ENCODE assay signal across 8 mouse cellular contexts in genomic region chr1:162184003-162184748, GRCm38 (mm10).
A peak's percentile ranks its signal among the peaks of the same experiment; 100 is the strongest.
DNase-seq lines count a peak whose midpoint lies in the region; ATAC-seq and TF ChIP-seq lines count a peak whose summit lies in the region.
"Had no signal": no experiment of that assay in that cellular context is flagged by ENCODE, and none has a peak within 500 bp of the region (broad histone marks: within the 10 kb centered on the region; RNA-seq: fewer than 3 reads in every experiment).

No protein-coding gene starts in this region.

- H3K9ac ChIP-seq in hindbrain, embryonic 11.5 days (ENCODE audit: low read depth, low read length), result no peak overlapping the region
- no peak overlapping the region for H3K9ac ChIP-seq in limb, embryonic 15.5 days
- H3K9ac ChIP-seq: liver, embryonic 15.5 days had no signal

- no peaks in the 10 kb centered on the region for H3K4me1 ChIP-seq in hindbrain, embryonic 11.5 days (replicated peaks; ENCODE audit: control insufficient read depth, insufficient read depth, low read length)
- peaks cover 67% of the 10 kb centered on the region for H3K4me1 ChIP-seq in limb, embryonic 15.5 days
- H3K4me1 ChIP-seq: liver, embryonic 15.5 days had no signal

- H3K36me3 ChIP-seq in hindbrain, embryonic 11.5 days (ENCODE audit: control insufficient read depth, insufficient read depth, low read length), result no peaks in the 10 kb centered on the region
- H3K36me3 ChIP-seq in limb, embryonic 15.5 days, result no peaks in the 10 kb centered on the region
- H3K36me3 ChIP-seq: liver, embryonic 15.5 days had no signal

- no peak overlapping the region for H3K4me2 ChIP-seq in hindbrain, embryonic 11.5 days (replicated peaks; ENCODE audit: low read depth, low read length)
- 0 out of 2 replicates have a peak overlapping the region, but pooled peaks have one; percentile 5 for H3K4me2 ChIP-seq in limb, embryonic 15.5 days
- H3K4me2 ChIP-seq: liver, embryonic 15.5 days had no signal

- no peaks in the 10 kb centered on the region for H3K9me3 ChIP-seq in hindbrain, embryonic 11.5 days (ENCODE audit: control insufficient read depth, low read length)
- no peaks in the 10 kb centered on the region for H3K9me3 ChIP-seq in limb, embryonic 15.5 days
- H3K9me3 ChIP-seq: liver, embryonic 15.5 days had no signal

- 52% methylated on average over 14 of the region's 14 CpGs for WGBS in hindbrain, embryonic 11.5 days
- WGBS in limb, embryonic 15.5 days, result 21% methylated on average over 14 of the region's 14 CpGs

- 0 out of 2 replicates have a peak overlapping the region, but pooled peaks have one; percentile 24 for H3K27ac ChIP-seq in hindbrain, embryonic 11.5 days (ENCODE audit: low read depth, low read length)
- H3K27ac ChIP-seq in limb, embryonic 15.5 days, result peak overlapping the region; percentile 93
- H3K27ac ChIP-seq: liver, embryonic 15.5 days had no signal

- H3K4me3 ChIP-seq in hindbrain, embryonic 11.5 days (ENCODE audit: low read depth, low read length), result no peak overlapping the region
- no peak overlapping the region for H3K4me3 ChIP-seq in limb, embryonic 15.5 days
- H3K4me3 ChIP-seq: liver, embryonic 15.5 days had no signal

- TF ChIP-seq CTCF in brain, embryonic 14.5 days (IDR thresholded peaks at IDR 0.05; ENCODE audit: borderline replicate concordance, extremely low read depth, insufficient read depth, insufficient read length), result no peak

- no peaks in the 10 kb centered on the region for H3K27me3 ChIP-seq in hindbrain, embryonic 11.5 days (ENCODE audit: control insufficient read depth, insufficient read depth, low read length)
- no peaks in the 10 kb centered on the region for H3K27me3 ChIP-seq in limb, embryonic 15.5 days
- H3K27me3 ChIP-seq: liver, embryonic 15.5 days had no signal

- ATAC-seq in hindbrain, embryonic 11.5 days (ENCODE audit: low FRiP score), result peak; percentile 28; the same call in 1 of the 2 replicates
- peak; percentile 70 for ATAC-seq in limb, embryonic 15.5 days (ENCODE audit: insufficient number of reproducible peaks, low FRiP score, low TSS enrichment, low read depth)

- TF ChIP-seq POLR2A in brain, embryonic 14.5 days (IDR thresholded peaks at IDR 0.05; ENCODE audit: borderline replicate concordance, extremely low read depth, insufficient read depth, insufficient read length, poor library complexity, severe bottlenecking), result no peak

- peak; percentile 63 for DNase-seq in MN1 (ENCODE audit: low spot score)
- DNase-seq in brain, embryonic 14.5 days (ENCODE audit: low read depth), result peak; percentile 73
- peak; percentile 76 for DNase-seq in gastrocnemius, adult 18-20 months (ENCODE audit: low spot score)
- DNase-seq in hindbrain, embryonic 11.5 days (ENCODE audit: low spot score), result peak; percentile 26
- DNase-seq in spleen, postnatal 36 days (ENCODE audit: low spot score in 2 of 2), result no peak
- DNase-seq in thymus, postnatal 14 days, result no peak

Comparison
In these comparisons a context has a peak if more than half of its experiments do, and no peak if none do; other contexts are left out.
1. DNase-seq: peak in MN1 (single experiment), brain, embryonic 14.5 days (single experiment), gastrocnemius, adult 18-20 months (single experiment) and hindbrain, embryonic 11.5 days (single experiment); none in spleen, postnatal 36 days (0 of 2) and thymus, postnatal 14 days (single experiment).